In the genomic region with DNA sequence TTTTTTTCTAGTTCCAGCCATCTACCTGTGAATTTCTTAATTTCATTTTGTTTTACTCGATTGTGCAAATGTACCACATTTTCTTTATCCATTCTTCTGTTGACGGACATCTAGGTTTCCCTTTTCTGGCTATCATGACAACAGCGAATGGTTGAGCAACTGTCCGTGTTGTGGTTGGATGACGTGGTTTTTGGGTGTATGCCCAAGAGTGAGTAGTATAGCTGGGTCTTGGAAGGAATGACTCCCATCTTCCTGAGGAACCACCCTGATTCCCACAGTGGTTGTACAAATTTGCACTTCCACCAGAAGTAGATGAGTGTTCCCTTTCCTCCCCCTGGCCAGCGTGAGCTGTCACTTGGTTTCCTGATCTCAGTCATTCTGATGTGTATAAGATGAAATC, we compare ENCODE assay signal across 19 mouse cellular contexts. TPM values are rescaled to one million over a fixed set of nuclear protein-coding genes. Genes with fewer than 3 reads are reported as not detected.
DNase-seq lines count a peak whose midpoint lies in the region; ATAC-seq lines count a peak whose summit lies in the region.
"Had no signal": no experiment of that assay in that cellular context is flagged by ENCODE, and none has a peak within 500 bp of the region (broad histone marks: within the 10 kb centered on the region; RNA-seq: fewer than 3 reads in every experiment).

No protein-coding gene starts in this region.

- ATAC-seq in megakaryocyte, adult 5-6 weeks (ENCODE audit: poor library complexity, severe bottlenecking), result peak; percentile 76
- ATAC-seq: activated CD4-positive, CD25-positive, alpha-beta regulatory T cell, adult 4 months; forebrain, embryonic 13.5 days; forebrain, postnatal 0 days; intestine, embryonic 15.5 days had no signal

- peak; percentile 97 for DNase-seq in 416B (ENCODE audit: low read depth)
- DNase-seq in c-Kit-positive CD71-negative TER-119-negative erythroid progenitor cells, embryonic 14.5 days (ENCODE audit: low read depth), result peak; percentile 17
- peak; percentile 19 for DNase-seq in skeletal muscle tissue, adult 2 months (ENCODE audit: low read depth, low spot score)
- no peak for DNase-seq in kidney, postnatal 10 days
- no peak for DNase-seq in layer of hippocampus, postnatal 25 days (ENCODE audit: extremely low spot score in 1 of 2, low spot score in 1 of 2)
- DNase-seq in kidney, adult 11 months, result no peak
- DNase-seq: adrenal gland, adult 2 months; adrenal gland, postnatal 25 days; cerebellum, adult 2 months; cerebellum, postnatal 10 days; forebrain, postnatal 0 days; gastrocnemius, adult 2 months; gastrocnemius, postnatal 36 days; heart, adult 18-20 months; kidney, adult 2 months had no signal

RNA-seq across cellular contexts. Expression of gene Ddias, which starts 41.7 kb away (rescaled TPM):
- total RNA-seq in megakaryocyte, adult 5-6 weeks (2015), result 11.7 and 12.7 TPM in 2 replicates
- total RNA-seq in megakaryocyte, adult 5-6 weeks (2017), result 12.0 and 15.2 TPM in 2 replicates
- total RNA-seq in layer of hippocampus, postnatal 25 days (2021), result under 1 TPM; 0.57 to 0.73 TPM

RNA-seq across cellular contexts. Expression of gene Prcp, which starts 41.9 kb away (rescaled TPM):
- total RNA-seq in megakaryocyte, adult 5-6 weeks (2015), result 187 and 192 TPM in 2 replicates
- 64.8 and 78.7 TPM in 2 replicates for total RNA-seq in megakaryocyte, adult 5-6 weeks (2017)
- 1 to 10 TPM; 7.3 to 9.8 TPM for total RNA-seq in layer of hippocampus, postnatal 25 days (2021)

Comparison
In these comparisons a context has a peak if more than half of its experiments do, and no peak if none do; other contexts are left out.
1. DNase-seq: peak in 416B (single experiment), c-Kit-positive CD71-negative TER-119-negative erythroid progenitor cells, embryonic 14.5 days (single experiment) and skeletal muscle tissue, adult 2 months (single experiment); none in kidney, postnatal 10 days (single experiment), layer of hippocampus, postnatal 25 days (0 of 2) and kidney, adult 11 months (single experiment).
2. RNA of gene Ddias, which starts 41.7 kb away (total RNA-seq): 11.7 to 15.2 TPM in megakaryocyte, adult 5-6 weeks; 0.57 to 0.73 TPM in layer of hippocampus, postnatal 25 days; every median in the first group is over 4 times any median in the second.
3. RNA of gene Prcp, which starts 41.9 kb away (total RNA-seq): 64.8 to 192 TPM in megakaryocyte, adult 5-6 weeks; 7.3 to 9.8 TPM in layer of hippocampus, postnatal 25 days; every median in the first group is over 4 times any median in the second.